Mouse (Mus musculus): ENCODE data around the gene Rab13. TPM values are rescaled to one million over a fixed set of nuclear protein-coding genes. Genes with fewer than 3 reads are reported as not detected.

Rab13 gene
- total RNA-seq (2021): 10 to 100 TPM; 24.4 to 33.6 TPM
- 14.3 and 22.0 TPM in 2 replicates for polyA plus RNA-seq (2012; rRNA removed)
- long read RNA-seq, transcript Rab13-201 (8 exons, 1,107 nt): major isoform, 8 of 9 reads
- long read RNA-seq, partial matches to known transcripts: 0 of 9 reads
- long read RNA-seq, other reads (novel, unspliced or antisense): 0 of 9 reads

DNA sequence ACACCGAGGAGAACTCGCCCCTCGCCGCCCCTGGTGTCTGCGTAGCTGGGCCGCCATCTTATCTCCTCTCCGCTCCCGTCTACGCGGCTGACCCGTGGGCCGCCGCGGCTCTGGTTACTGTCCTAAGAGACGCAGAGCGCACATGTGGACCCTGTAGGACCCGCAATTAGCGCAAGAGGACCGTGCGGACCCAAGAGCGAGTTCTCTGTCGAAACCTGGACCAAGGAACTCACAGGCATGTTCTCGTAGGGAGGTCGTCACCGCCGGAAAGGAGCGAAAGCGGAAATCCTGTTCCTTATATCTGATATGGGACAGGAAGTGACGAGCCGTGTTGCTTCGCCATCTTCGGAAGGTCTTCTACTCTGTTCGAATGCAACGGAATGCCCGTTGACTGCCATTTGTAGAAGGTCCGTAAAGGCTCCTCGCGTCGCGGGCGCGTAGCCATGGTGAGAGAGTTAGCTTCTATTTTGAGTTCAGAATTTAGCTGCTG, at the start of gene Rab13, which contains the start of gene Rps27:
Gene Rab13 (plus strand): TSS at position 319 of the 490 bp plus-strand sequence.
Gene Rps27 (minus strand): TSS at position 275 of the 490 bp plus-strand sequence.
- peak; percentile 93 for DNase-seq

DNA sequence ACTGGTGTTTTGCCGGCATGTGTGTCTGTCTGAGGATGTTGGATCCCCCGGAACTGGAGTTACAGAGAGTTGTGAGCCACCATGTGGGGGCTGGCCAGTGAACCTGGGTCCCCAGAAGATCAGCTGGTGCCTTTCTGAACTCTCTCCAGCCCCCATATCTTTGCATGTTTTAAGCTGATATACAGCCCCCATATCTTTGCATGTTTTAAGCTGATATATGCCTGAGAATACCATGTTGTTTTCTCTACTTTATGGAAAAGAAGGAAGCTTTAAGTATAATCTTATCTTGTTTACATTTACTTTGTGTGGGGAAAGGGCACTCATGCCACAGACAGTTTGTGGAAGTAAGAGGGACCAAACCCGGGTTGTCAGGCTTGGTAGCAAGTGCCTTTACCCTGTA, 33.9 kb upstream of the Rab13 start:
- DNase-seq: no peak

DNA sequence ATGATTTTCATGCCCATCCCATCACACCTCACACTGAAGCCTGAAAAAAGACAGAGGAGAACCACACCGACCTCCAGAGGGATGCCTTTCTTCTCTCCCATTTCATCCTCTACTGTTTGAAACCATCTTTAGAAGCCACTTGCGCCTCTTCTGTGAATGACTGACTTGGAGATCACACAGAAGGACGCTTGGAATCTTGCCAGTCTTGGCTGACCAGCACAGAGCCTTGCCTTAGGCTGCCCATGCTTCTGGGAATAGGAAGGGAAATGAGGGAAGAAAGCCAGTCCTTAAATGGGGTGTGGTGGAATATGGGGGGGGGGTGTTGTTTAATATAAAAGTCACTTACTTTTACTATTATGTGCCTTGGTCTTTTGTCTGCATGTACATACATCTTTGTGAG, 29.9 kb upstream of the Rab13 start:
- DNase-seq: peak; percentile 51

DNA sequence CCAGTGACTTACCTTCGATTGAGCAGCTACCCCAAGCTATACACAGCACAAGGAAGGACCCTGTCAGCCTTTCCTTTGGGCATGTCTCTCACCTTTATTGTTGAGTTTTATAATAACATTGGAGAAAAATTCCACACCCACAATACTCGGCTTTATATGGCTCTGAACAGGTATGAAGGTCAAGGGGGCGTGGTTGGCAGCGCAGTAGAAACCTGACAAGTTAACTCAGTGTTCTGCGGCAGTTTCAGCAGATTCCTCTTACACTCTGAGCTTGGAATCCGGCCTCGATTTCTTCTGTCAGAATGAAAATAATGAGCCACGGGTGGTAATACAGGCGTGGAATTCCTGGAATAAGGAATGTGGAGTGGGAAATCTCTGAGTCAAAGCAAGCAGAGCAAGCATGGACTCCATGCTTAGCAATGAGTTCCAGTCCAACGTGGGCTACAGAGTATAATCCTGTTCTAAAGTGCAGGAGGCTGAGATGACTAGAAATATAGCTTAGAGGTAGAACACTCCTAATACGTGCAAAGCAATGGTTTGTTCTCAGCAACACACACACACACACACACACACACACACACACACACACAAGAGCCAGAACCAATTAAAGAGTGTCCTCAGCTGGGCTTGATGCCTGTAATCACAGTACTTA, 22.5 kb upstream of the Rab13 start:
- DNase-seq: no peak

DNA sequence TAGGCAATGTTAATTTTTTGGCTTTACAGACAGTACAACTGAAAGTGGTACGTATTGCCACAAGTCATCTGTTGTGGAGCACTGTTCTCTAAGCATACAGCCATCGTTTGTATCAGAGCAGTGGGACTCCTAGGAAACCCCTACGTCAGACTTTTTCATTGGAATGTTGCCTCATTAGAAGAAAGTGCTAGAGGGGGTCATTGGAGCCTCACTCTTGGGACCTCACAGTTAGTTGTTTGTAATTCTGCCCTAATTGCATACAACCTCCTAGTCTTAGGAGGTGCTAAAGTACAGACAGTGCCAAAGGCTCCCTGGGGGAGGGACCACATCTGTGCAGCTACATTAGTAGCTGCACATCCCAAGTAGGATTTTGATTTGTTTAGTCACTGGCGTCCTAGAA, 18.7 kb upstream of the Rab13 start:
- no peak for DNase-seq

GRCm38 (mm10) chr3:90195644-90196043, 17.9 kb upstream of the Rab13 start:
- peak; percentile 64 for DNase-seq

- no peak for DNase-seq
These were observed 15.9 kb upstream of the Rab13 start for GRCm38 (mm10) chr3:90197548-90197947.

GRCm38 (mm10) chr3:90202884-90203283, 10.6 kb upstream of the Rab13 start:
- DNase-seq: no peak

- DNase-seq: no peak
These were observed 9.9 kb upstream of the Rab13 start for GRCm38 (mm10) chr3:90203619-90204018.

- DNase-seq: no peak
These were observed 8.9 kb upstream of the Rab13 start for GRCm38 (mm10) chr3:90204582-90204981.

GRCm38 (mm10) chr3:90208662-90209061, 4.8 kb upstream of the Rab13 start:
- no peak for DNase-seq

DNA sequence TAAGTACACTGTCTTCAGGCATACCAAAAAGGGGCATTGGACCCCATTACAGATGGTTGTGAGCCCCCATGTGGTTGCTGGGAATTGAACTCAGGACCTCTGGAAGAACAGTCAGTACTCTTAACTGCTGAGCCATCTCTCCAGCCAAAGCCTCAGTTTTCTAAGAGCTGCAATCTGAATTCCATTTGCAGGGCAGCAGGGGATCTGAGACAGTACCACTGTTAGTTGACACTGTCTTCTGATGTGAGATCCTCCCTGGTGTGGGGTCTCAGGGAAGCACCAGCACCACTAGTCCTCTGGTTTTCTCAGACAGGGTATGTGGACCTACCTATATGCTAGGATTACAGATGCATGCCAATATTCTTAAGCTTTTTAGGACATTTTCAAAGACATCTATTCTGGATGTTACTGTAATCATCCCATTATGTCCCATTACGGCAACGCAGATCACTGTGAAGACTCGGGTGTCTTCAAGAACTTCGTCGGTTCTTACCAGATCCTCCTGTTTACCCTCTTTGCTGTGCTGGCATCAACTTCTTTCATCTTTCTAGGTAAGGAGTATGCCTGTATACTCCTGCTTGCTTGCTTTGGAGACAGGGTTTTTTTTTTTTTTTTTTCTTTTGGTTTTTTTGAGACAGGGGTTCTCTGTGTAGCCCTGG, 3.5 kb upstream of the Rab13 start:
- no peak for DNase-seq

GRCm38 (mm10) chr3:90211475-90212398, 1.8 kb upstream of the Rab13 start:
- DNase-seq: no peak

DNA sequence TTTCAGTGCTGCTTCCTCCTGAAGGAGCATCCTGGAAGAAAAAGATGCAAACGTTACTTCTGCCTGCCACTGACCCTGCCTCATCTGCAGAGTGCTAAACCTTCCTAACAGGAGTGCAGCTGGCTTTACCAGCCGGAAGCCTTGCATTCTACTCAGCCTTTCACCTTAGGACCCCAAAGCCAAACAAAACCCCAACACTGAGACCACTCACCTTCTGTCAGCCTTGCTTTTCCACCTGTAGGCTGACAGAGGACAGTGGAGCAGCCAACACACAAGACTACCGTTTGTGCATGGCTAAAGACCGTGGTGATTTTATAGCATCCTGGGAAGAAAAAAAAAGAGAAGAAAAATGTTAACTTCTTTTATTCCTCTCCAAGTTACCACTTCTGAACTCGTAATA, 772 bp upstream of the Rab13 start:
- DNase-seq: no peak

DNA sequence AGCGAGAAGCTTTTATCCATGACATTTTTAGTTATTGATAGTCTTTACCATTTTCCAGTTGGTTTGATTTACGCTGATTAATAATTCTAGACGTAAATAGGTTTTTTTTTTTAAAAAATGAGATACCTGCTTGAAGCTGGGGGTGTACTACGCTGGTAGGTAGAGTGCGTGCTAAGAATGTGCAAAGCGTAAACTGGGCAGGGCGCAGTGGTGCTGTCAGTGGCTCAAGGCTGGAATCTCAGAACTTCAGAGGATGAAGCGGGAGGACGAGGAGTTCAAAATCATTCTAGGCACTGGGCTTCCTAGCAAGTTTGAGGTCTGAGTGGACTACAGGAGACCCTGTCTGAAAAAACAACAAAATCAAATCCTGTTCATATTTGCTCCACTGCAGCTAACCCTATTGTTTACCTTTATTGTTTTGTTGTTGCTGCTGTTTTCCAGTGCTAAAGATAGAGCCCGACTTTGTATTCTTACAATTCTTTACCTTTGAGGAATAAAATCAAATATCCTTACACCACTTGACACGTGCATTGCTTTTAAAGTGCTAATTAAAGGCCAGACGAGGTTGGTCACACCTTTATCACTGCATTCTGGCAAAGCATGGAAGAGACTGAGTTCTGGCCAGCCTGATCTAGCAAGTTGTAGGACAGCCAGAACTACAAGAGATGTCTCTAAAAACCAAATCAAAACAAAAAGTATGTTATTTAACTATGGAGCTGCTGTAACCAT, 625 bp downstream of the Rab13 start:
- peak; percentile 48 for DNase-seq

DNA sequence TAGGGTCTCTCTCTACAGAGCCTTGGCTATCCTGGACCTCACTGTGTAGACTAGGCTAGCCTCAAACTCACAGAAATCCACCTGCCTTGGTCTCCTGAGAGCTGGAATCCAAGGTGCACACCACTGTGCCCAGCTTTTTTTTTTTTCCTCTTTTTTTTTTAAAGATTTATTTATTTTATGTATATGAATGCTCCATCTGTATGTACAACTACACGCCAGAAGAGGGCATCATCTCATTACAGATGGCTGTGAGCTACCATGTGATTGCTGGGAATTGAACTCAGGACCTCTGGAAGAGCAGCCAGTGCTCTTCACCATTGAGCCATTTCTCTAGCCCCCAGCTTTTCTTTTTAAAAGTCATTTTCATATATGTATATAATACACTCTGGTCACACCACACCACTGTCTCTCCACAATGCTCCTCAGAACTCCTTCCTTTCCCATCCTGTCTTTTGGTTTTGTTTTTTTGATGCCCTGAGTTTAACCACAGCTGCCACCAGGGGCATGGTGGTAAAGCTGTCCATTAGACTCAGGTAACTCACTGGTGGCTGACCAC, 2.4 kb downstream of the Rab13 start:
- DNase-seq: no peak

DNA sequence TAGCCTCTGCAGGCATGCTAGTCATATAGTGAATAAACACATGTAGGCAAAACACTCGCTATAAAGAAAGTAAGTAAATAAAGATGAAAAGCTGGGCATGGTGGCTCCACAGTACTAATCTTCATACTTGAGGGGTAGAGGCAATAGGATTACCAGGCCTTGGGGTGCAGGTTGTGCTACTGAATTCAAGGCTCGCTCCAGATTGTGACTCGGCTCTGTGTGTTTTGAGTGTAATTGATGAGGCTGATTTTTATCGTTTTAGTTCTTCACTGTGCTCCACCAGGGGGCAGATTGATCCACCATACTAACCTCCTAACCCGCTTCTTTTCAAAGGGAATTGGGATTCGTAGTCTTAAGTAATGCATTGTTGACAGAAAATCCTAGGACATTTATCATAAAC, 6.6 kb downstream of the Rab13 start:
- peak; percentile 59 for DNase-seq

DNA sequence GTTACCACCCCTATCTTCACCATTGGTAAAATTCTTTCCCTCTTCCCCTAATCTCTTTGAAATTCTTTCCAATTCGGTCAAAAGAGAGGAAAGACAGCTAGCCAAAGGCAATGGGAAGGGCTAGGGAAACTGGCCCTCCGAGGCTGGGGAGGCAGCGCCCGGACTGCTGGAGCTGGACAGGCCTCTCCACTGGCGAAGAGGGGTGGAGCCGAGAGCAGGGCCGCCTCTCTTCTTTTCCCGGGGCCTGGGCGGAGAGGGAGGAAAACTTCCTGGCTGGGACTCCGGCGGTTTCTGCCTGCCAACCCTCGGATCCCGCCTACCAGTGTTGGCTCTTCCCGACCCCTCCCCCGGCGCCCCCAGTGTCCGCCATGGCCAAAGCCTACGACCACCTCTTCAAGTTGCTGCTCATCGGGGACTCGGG, 7.0 kb downstream of the Rab13 start:
- peak; percentile 92 for DNase-seq

- no peak for DNase-seq
These were observed 7.6 kb downstream of the Rab13 start for GRCm38 (mm10) chr3:90221123-90221522.

GRCm38 (mm10) chr3:90222455-90222854, 9.0 kb downstream of the Rab13 start:
- no peak for DNase-seq

- DNase-seq: no peak
These were observed 9.4 kb downstream of the Rab13 start for GRCm38 (mm10) chr3:90222941-90223340.

Data from adrenal gland, adult 2 months (tissue).